Mouse (Mus musculus) lung, postnatal 25 days (tissue): Measurements from ENCODE around the gene Spg11.
A peak's percentile ranks its signal among the peaks of the same experiment; 100 is the strongest.

Experiments used
- DNase-seq: peaks from one replicate; pipeline ENCODE4 v3.0.0; 2022; ENCODE audit warnings: low spot score

The Spg11 gene

DNA sequence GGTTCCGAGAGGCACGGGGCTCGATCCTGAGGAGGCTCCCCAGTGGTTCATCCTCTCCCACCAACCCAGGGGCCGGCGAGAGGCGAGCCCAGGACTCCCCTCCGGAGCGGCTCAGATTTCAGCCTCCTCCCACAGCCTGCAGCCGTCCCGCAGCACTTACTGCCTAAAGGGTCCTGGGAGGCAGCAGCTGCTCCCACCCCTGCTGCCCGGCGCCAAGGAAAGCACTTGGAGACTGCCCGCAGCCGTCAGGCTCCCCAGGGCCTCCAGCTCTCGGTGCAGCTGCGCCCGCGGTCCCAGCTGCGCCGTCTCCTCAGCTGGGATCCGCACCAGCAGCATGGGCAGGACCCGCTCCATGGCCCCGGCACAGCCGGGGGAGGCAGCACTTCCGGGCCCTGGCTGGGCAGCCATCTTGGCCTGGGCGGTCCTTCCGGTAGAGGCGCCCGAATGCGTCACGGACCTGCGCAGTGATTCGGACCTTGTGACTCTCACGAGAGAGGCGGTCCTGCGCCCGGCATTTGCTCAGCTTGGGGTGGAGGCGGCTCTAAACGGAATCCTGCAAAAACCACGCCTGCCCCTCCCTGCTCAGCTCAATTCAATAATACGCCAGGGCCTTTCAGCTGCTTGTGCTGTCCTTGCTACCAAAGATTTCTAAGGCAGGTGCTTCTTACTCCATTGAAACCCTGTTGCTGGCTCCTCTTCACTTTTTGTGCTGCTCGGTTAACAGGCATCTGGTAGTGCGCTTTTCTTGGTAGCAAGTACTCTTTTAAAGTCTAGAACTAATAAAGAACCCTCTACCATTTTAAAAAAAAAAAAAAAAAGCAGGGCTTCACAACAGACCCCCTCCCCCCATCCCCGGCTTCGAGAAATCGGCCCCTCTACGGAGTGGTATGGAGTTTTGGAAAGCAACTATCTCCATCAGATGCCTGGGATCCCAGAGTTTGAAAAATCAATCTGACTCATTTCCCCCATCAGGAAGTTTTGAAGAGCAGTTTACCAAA is at the start of gene Spg11:
Gene Spg11 (minus strand): TSS at position 426 of the 998 bp plus-strand sequence.
- peak; percentile 98 for DNase-seq

GRCm38 (mm10) chr2:122164293-122164692 is 46.1 kb upstream of the Spg11 start:
- DNase-seq, result no peak

GRCm38 (mm10) chr2:122163430-122164195 is 45.4 kb upstream of the Spg11 start:
- DNase-seq, result no peak

GRCm38 (mm10) chr2:122162529-122162928 is 44.3 kb upstream of the Spg11 start:
- DNase-seq, result no peak

GRCm38 (mm10) chr2:122161542-122161941 is 43.4 kb upstream of the Spg11 start:
- no peak for DNase-seq

DNA sequence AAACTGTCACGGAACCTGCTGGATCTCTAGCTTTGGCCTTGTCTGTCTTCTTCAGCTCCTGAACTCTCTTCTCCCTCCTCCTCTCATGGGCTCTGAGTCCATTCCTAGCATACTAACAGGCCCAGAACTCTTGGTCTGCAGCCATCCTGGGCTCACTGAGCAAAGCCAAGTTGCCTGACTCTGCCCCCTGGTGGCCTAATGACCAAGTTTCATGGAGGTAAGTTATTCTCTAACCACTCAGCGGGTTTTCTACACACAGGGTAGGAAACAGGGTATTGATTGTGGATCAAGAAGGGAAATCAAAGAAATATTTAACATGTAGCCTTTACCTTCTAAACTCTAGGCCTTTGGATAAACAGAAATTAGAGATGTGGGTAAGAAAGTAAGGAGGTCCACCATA is 42.5 kb upstream of the Spg11 start, which contains the start of gene Trim69:
Gene Trim69 (plus strand): TSS at position 21 of the 400 bp plus-strand sequence.
- DNase-seq, result peak; percentile 87

GRCm38 (mm10) chr2:122159667-122160066 is 41.5 kb upstream of the Spg11 start:
- no peak for DNase-seq

DNA sequence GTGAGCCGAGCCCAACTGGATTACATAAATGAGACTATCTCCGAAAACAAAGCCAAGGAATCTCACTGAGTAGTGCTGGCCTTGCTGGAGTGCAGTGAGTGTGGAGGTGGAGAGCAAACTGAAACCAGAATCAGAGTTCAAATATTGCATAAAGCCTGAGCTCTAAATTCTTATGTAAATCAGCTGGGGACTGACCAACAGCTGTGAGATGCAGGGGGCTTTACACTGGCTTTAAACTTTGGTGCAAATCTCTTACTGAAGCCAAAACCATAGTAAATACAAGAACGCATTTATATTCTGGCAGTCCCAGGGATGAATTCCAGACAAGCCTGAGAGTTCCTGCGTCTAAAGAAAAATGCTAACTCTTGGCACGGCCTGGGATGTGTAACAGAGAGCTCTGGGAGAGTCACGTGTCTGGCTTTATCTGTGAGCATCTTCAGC is 40.2 kb upstream of the Spg11 start:
- DNase-seq, result peak; percentile 21

GRCm38 (mm10) chr2:122157561-122157960 is 39.4 kb upstream of the Spg11 start:
- no peak for DNase-seq

DNA sequence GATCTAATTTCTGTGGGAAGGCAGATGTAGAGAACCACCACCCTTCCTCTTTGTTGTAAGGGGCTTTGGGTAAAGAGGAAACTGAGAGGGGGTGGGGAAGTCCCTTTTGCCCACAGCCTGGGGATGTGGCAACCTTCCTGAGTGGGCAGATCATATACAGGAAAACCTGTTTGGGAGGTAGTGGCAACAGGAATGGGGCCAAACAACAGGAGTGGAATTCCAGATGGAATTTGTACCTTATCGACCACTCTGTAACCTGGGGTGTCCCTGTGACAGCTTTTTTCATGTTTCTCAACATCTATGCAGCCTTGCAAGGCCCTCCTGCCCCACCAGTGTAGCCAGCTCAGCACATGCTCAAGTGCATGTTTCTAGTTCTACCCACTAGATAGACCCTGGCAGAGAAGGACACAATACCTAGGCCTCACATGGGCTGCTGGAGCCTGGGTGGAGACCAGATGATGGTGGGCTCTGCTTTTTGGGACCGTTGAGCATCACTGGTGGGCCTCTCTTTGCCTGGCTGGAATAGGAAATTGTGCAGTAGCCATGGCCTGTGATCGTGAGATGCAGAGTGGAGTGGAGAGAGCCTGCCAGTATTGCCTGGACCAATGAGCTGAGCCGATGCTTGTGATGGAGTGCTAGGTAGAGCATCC is 38.0 kb upstream of the Spg11 start:
- peak; percentile 29 for DNase-seq

DNA sequence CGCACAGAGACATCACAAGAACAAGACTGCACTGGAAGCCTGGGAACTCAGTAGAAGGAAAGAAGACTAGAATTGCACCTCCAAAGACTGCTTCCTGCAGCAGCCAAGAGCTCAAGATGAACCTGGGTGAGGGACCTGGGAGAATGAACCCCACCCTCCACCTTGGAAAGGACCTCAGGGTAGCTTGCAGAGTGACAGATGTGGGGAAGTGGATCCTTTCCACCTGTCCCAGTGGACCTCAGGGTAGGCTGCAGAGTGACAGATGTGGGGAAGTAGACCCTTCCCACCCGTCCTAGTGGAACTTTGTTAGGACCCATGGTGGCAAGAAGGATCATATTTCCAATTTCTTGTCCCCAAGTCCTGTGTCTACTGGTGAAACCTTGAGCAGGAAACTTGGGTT is 37.1 kb upstream of the Spg11 start:
- no peak for DNase-seq

DNA sequence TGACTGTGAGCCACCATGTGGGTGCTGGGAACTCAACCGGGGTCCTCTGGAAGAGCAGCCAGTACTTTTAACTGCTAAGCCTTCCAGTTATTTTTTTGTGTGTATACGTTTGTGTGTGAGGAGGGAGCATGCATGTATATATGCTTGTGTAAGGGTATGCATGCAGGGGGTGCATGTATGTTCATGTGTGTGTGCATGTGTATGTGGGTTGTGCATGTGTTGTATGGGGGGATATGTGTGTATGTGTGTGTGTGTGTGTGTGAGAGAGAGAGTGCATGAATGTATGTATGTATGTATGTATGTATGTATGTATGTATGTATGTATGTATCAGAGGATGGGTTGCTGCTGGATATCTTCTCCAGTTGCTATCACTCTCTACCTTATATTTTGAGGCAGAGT is 36.3 kb upstream of the Spg11 start:
- no peak for DNase-seq

DNA sequence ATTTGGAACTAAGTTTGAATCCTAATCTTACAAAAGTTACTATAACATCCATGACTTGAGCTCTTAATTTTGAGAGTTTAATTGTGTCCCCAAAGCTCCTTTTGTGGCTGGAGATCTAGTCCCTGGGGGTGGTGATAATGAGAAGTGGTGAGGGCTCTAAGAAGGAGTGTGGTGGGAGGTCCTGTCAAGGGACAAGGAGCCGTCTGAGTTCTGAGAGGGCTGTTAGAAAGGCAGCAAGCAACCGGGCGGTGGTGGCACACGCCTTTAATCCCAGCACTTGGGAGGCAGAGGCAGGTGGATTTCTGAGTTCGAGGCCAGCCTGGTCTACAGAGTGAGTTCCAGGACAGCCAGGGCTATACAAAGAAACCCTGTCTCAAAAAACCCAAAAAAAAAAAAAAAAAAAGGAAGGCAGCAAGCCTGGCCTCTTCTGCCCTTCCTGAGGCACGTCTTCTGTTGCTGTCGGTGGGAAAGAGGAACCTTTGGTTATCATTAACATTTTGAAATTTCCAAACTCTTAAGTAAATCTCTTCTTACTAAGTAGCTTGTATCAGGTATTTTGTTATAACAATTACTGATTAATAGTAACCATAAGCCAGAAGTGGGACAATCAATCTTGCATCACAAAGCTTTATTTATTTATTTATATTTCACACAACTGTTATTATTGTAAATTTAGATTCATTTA is 35.6 kb upstream of the Spg11 start:
- DNase-seq, result no peak

DNA sequence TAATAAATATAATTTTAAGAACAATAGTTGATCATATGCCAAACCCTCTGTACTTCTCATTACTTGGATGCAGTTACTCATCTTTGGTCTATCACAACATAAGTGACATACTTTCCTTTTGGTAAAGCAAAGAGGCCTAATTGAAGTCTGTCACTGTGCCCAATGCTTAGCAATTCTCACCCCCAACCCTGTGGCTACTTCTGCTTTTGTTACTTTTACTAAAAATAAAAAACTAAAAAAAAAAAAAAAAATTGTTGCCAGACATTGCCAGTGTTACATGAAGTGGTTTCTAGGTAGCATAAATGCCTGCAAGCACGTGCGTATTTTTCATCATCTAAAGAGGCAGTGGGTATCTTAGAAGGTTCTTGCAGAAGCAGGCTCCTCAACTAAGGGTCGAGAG is 34.7 kb upstream of the Spg11 start:
- no peak for DNase-seq

GRCm38 (mm10) chr2:122151221-122151620 is 33.0 kb upstream of the Spg11 start:
- no peak for DNase-seq

DNA sequence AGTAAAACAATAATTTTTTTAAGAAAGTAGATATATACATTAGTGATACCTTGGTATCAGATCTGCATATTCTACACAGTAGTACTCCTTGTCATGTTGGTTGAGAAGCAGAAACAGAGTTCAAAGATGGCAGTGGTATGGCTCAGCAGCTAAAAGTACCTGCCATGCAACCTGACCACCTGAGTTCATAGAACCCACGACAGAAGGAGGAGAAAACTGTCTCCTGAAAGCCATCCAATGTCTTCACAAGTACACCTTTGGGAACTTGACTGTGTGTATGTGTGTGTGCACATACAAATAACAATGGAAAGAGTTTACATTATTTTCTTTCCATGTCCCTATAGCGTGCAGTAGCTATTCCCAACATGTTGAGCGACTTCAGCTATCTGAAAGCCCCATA is 31.5 kb upstream of the Spg11 start:
- DNase-seq, result no peak

DNA sequence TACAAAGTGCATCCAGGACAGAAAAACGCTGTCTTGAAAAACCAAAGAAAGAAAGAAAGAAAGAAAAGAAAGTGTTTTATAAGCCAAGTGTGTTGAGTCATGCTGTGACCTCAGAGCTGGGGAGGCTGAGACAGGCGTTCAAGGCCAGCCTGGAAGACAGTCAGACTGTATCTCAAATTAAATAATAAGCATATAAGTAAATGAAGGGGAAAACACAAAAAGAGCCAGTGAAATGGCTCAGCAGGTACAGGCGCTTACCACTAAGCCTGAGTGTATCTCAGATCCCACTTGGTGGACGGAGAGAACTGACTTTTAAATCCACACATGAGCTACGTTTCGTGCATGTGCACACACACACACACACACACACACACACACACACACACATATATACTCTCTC is 31.1 kb upstream of the Spg11 start:
- DNase-seq, result no peak

DNA sequence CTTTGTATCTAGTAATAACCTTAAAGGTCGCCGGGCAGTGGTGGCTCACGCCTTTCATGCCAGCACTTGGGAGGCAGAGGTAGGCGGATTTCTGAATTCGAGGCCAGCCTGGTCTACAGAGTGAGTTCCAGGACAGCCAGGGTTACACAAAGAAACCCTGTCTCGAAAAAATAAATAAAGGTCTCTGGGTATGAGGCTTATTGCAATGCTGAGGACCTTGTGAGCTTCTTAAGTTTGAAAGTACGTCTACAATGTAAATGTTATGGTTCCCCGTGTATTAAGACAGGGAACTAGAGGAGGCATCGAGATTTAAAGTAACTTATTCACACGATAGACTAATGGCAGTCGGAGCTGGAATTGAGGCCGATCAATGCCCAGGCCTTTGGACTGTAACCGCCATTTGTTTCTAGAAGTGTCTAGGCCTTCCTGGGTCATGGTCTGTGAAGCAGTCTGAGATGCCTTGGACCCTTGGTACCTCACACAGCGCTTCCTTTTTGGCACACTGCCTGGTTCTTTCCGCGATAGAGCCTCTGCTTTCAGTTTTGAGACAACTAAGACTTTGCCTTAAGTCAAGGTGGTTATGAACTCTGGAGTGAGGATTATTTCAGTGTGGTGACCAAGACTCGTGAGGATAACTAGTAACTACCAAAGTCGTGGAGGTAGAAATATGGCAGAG is 30.2 kb upstream of the Spg11 start:
- peak; percentile 89 for DNase-seq

GRCm38 (mm10) chr2:122147508-122148241 is 29.5 kb upstream of the Spg11 start, which contains the start of gene B2m:
Gene B2m, plus strand, starts transcription at chr2:122147686.
- DNase-seq, result peak; percentile 97

- no peak for DNase-seq
Observed at GRCm38 (mm10) chr2:122146687-122147086, 28.5 kb upstream of the Spg11 start.
